Mouse (Mus musculus) brain, adult 10 weeks (tissue): ENCODE results near the gene Ccr4. TPM values are rescaled to one million over a fixed set of nuclear protein-coding genes. Genes with fewer than 3 reads are reported as not detected.

Source experiments
- polyA plus RNA-seq: library from polyadenylated mRNA; stranded (reverse); fragments of 350-450 nt; fragmentation: Illumina TruSeq; extraction: RNeasy Lipid Tissue Mini Kit (QIAGEN cat#74804); gene quantifications from one replicate; pipeline ENCODE4 v1.2.3, GENCODE M21; 2015; ENCODE audit warnings: low read depth, low replicate concordance

The Ccr4 gene
- not detected for polyA plus RNA-seq

GRCm38 (mm10) chr9:114504816-114505215 is at the start of gene Ccr4:
Gene Ccr4, minus strand, starts transcription at chr9:114504916.

GRCm38 (mm10) chr9:114515364-114515763 is 10.6 kb upstream of the Ccr4 start, which contains the start of gene C130032M10Rik:
Gene C130032M10Rik, plus strand, starts transcription at chr9:114515697.

Other genes with a start within 250 kb of the Ccr4 start
- gene Bcl2a1c, start 174.8 kb downstream of the Ccr4 start, polyA plus RNA-seq: not detected
- 7.4 TPM for gene Crtap, start 114.2 kb downstream of the Ccr4 start, polyA plus RNA-seq
- gene Glb1, start 103.8 kb downstream of the Ccr4 start, polyA plus RNA-seq: 20.6 TPM
- gene Tmppe, start 103.8 kb downstream of the Ccr4 start, polyA plus RNA-seq: 5.6 TPM
- not detected for gene C130032M10Rik, start 10.8 kb upstream of the Ccr4 start, polyA plus RNA-seq
- gene Trim71, start 59.5 kb upstream of the Ccr4 start, polyA plus RNA-seq: 0.19 TPM
- 48.7 TPM for gene Cnot10, start 135.3 kb upstream of the Ccr4 start, polyA plus RNA-seq
- 80.3 TPM for gene Dync1li1, start 183.9 kb upstream of the Ccr4 start, polyA plus RNA-seq
- gene Cmtm6, start 226.2 kb upstream of the Ccr4 start, polyA plus RNA-seq: 20.5 TPM